Mouse (Mus musculus) olfactory bulb, adult 2 months (tissue): Measurements from ENCODE around the gene Por.

Experiments
- CTCF ChIP-seq: fragments of 200-500 bp; IDR thresholded peaks from 2 replicates; pipeline ENCODE4 v1.5.1; 2012; ENCODE audit warnings: low read depth, mild to moderate bottlenecking, low read length, moderate library complexity; ENCODE audit not compliant: insufficient read depth
- POLR2A ChIP-seq: fragments of 200-500 bp; IDR thresholded peaks from 2 replicates; pipeline ENCODE4 v1.6.1; 2012; ENCODE audit warnings: mild to moderate bottlenecking, low read depth, low read length, moderate library complexity; ENCODE audit not compliant: insufficient read depth

DNA sequence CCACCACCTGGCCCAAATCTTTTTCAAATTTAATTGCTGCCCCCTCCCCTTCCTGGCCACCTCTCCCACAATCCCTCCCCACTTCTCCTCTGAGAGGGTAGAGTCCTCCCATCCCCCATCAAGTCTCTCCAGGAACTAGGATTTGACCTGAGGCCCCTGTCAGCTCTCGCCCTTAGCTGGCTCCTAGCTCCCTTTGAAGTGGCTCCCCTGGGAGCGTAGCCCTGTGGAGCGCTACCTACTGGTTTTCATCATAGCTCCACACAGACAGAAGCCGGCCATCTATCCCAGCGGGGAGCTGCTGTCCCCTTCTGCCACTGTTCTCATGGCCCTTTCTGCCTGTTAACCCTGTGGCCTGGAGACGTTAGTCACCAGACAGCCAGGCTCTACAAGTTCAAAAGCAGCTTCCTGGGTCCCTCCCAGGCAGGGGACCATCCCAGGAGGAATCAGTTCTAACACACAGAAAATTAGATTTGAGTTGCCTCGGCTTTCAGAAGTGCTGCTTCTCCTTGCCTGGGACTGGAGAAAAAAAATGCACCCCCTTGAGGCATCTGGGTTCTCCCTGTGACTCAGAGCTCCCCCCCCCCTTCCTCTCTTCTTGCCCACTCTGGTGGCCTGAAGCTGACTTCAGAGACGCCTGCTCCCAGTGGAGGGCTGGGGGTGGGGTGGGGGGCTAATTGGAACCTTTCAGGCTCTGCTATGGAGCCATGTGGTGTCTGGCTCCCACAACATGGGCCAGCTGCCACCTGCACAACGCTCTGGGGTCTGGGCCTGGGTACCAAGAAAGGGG, 54.9 kb downstream of the Por start:
- TF ChIP-seq POLR2A (0 out of 2 replicates have a peak, but pooled peaks have one; percentile 18), CTCF (no peak)
